Mouse (Mus musculus): ENCODE results near the gene Nkain2.
"Not testable (repeated sequence)": the region's sequence is repeated elsewhere in the genome, so short reads cannot be mapped to it uniquely, and the experiment has no call there.

The Nkain2 gene

GRCm38 (mm10) chr10:32889652-32890506 lies at the start of gene Nkain2:
Gene Nkain2, minus strand, starts transcription at chr10:32890462.
- DNase-seq (ENCODE audit: low spot score): peak; percentile 9

- DNase-seq (ENCODE audit: low spot score): no peak
Observed at GRCm38 (mm10) chr10:32939853-32940252, 49.6 kb upstream of the Nkain2 start.

- DNase-seq (ENCODE audit: low spot score): no peak
Observed at GRCm38 (mm10) chr10:32895093-32895492, 4.8 kb upstream of the Nkain2 start.

- peak; percentile 23 for DNase-seq (ENCODE audit: low spot score)
Observed at GRCm38 (mm10) chr10:32890507-32891131, 357 bp upstream of the Nkain2 start.

GRCm38 (mm10) chr10:32881977-32882376 lies 8.3 kb downstream of the Nkain2 start:
- no peak for DNase-seq (ENCODE audit: low spot score)

GRCm38 (mm10) chr10:32870691-32871406 lies 19.4 kb downstream of the Nkain2 start:
- no peak for DNase-seq (ENCODE audit: low spot score)

GRCm38 (mm10) chr10:32869541-32869940 lies 20.7 kb downstream of the Nkain2 start:
- no peak for DNase-seq (ENCODE audit: low spot score)

- DNase-seq (ENCODE audit: low spot score): no peak
Observed at GRCm38 (mm10) chr10:32815210-32815883, 74.9 kb downstream of the Nkain2 start.

- no peak for DNase-seq (ENCODE audit: low spot score)
Observed at GRCm38 (mm10) chr10:32796215-32796614, 94.0 kb downstream of the Nkain2 start.

- no peak for DNase-seq (ENCODE audit: low spot score)
Observed at GRCm38 (mm10) chr10:32790541-32790940, 99.7 kb downstream of the Nkain2 start.

GRCm38 (mm10) chr10:32782732-32783359 lies 107.4 kb downstream of the Nkain2 start:
- DNase-seq (ENCODE audit: low spot score): no peak

- DNase-seq (ENCODE audit: low spot score): no peak
Observed at GRCm38 (mm10) chr10:32738989-32739388, 151.3 kb downstream of the Nkain2 start.

- not testable (repeated sequence) for DNase-seq (ENCODE audit: low spot score)
Observed at GRCm38 (mm10) chr10:32706579-32706978, 183.7 kb downstream of the Nkain2 start.

GRCm38 (mm10) chr10:32696661-32697060 lies 193.6 kb downstream of the Nkain2 start:
- DNase-seq (ENCODE audit: low spot score): no peak

- DNase-seq (ENCODE audit: low spot score): no peak
Observed at GRCm38 (mm10) chr10:32684548-32684947, 205.7 kb downstream of the Nkain2 start.

- DNase-seq (ENCODE audit: low spot score): no peak
Observed at GRCm38 (mm10) chr10:32640256-32640655, 250.0 kb downstream of the Nkain2 start.

GRCm38 (mm10) chr10:32639173-32639572 lies 251.1 kb downstream of the Nkain2 start:
- no peak for DNase-seq (ENCODE audit: low spot score)

GRCm38 (mm10) chr10:32631043-32631442 lies 259.2 kb downstream of the Nkain2 start:
- no peak for DNase-seq (ENCODE audit: low spot score)

GRCm38 (mm10) chr10:32604448-32604847 lies 285.8 kb downstream of the Nkain2 start:
- DNase-seq (ENCODE audit: low spot score): no peak

GRCm38 (mm10) chr10:32602798-32603197 lies 287.5 kb downstream of the Nkain2 start:
- no peak for DNase-seq (ENCODE audit: low spot score)

- DNase-seq (ENCODE audit: low spot score): no peak
Observed at GRCm38 (mm10) chr10:32594998-32595397, 295.3 kb downstream of the Nkain2 start.

- DNase-seq (ENCODE audit: low spot score): no peak
Observed at GRCm38 (mm10) chr10:32577276-32577580, 313.0 kb downstream of the Nkain2 start.

Measured in ovary, postnatal 14 days (tissue).